Mouse (Mus musculus) stomach, postnatal 0 days (tissue): ENCODE results near the gene 1700018B08Rik.

Experiments
- CTCF ChIP-seq: IDR thresholded peaks from 2 replicates; pipeline ENCODE4 v1.5.1; 2016; ENCODE audit warnings: antibody characterized with exemption, low read depth, mild to moderate bottlenecking, moderate library complexity
- EP300 ChIP-seq: optimal IDR thresholded peaks from 2 replicates; pipeline ENCODE3; 2016; ENCODE audit warnings: antibody characterized with exemption

GRCm38 (mm10) chr8:121570801-121571200, 26.7 kb upstream of the 1700018B08Rik start:
- TF ChIP-seq EP300 (no peak), CTCF (no peak)
